Mouse (Mus musculus) embryonic facial prominence, embryonic 12.5 days (tissue): Measurements from ENCODE around the gene Atcay. TPM values are rescaled to one million over a fixed set of nuclear protein-coding genes. Genes with fewer than 3 reads are reported as not detected.

Experiments used
- ATAC-seq: fragments of 200-750 bp; cut with Nextera tagmentation; 2 replicates; pipeline ENCODE4 v1.8.0; 2017; ENCODE audit not compliant: insufficient number of reproducible peaks, insufficient read depth, low FRiP score, low TSS enrichment
- H3K27ac ChIP-seq: fragments of 300-500 bp; sonication (generic); 2 replicates; pipeline ENCODE4 v1.5.1; 2016; ENCODE audit warnings: mild to moderate bottlenecking
- H3K27me3 ChIP-seq: fragments of 300-500 bp; sonication (generic); 2 replicates; pipeline ENCODE4 v1.6.1; 2016; ENCODE audit warnings: mild to moderate bottlenecking, moderate library complexity
- H3K36me3 ChIP-seq: fragments of 300-500 bp; sonication (generic); 2 replicates; pipeline ENCODE4 v1.6.1; 2016; ENCODE audit warnings: mild to moderate bottlenecking
- H3K4me1 ChIP-seq: fragments of 300-500 bp; sonication (generic); 2 replicates; pipeline ENCODE4 v1.6.1; 2016
- H3K4me2 ChIP-seq: fragments of 300-500 bp; sonication (generic); replicated peaks from 2 replicates; pipeline ENCODE4 v1.6.1; 2016; ENCODE audit warnings: mild to moderate bottlenecking, moderate library complexity
- H3K4me3 ChIP-seq: fragments of 300-500 bp; sonication (generic); 2 replicates; pipeline ENCODE4 v1.5.1; 2016; ENCODE audit warnings: mild to moderate bottlenecking
- H3K9ac ChIP-seq: fragments of 300-500 bp; sonication (generic); 2 replicates; pipeline ENCODE4 v1.6.1; 2016; ENCODE audit warnings: mild to moderate bottlenecking, moderate library complexity
- H3K9me3 ChIP-seq: fragments of 300-500 bp; sonication (generic); 2 replicates; pipeline ENCODE4 v1.6.1; 2016; ENCODE audit warnings: mild to moderate bottlenecking, moderate library complexity
- WGBS: fragments of 180-500 bp; shearing (Covaris S2); methylation state at CpG from one replicate; pipeline ENCODE4 v1.1.7; 2016; 5-methylcytosine and 5-hydroxymethylcytosine counted together
- polyA plus RNA-seq: library from polyadenylated mRNA; unstranded; fragments of >200 nt; fragmentation: Nextera tagmentation; extraction: Ambion mirVana; gene quantifications from 2 replicates; pipeline ENCODE4 v1.2.1, GENCODE M21; 2016

Gene Atcay
- polyA plus RNA-seq, 1 experiment from 2014 or later: 3.0 TPM

DNA sequence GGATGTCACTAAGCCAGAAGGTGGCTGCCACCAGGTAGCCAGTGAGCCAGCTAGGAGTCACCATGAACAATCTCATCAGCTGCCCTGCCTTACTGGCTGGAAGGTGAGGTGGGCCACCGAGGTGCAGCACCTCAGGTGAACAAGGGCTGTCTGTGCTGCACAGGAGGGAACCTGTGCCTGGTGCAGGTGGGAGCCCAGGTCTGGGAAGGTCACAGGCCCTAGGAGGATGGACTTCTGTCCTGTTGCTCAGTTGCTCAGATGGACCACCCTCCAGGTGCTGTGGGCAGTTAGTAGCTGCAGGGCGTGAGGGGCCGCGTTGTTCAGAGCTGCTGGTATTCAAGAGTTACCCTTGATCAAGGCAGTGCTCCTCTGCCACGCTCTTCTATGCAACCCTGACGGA, 13.8 kb downstream of the Atcay start:
- H3K27ac ChIP-seq: no peak overlapping the region
- ATAC-seq: no peak
- no peaks in the 10 kb centered on the region for H3K4me1 ChIP-seq
- H3K9ac ChIP-seq: no peak overlapping the region
- 81% methylated on average over 6 of the region's 6 CpGs for WGBS
- no peak overlapping the region for H3K4me3 ChIP-seq
- H3K27me3 ChIP-seq: no peaks in the 10 kb centered on the region
- H3K36me3 ChIP-seq: no peaks in the 10 kb centered on the region
- H3K4me2 ChIP-seq: no peak overlapping the region
- peaks cover 3% of the 10 kb centered on the region; the same call in 1 of the 2 replicates for H3K9me3 ChIP-seq

DNA sequence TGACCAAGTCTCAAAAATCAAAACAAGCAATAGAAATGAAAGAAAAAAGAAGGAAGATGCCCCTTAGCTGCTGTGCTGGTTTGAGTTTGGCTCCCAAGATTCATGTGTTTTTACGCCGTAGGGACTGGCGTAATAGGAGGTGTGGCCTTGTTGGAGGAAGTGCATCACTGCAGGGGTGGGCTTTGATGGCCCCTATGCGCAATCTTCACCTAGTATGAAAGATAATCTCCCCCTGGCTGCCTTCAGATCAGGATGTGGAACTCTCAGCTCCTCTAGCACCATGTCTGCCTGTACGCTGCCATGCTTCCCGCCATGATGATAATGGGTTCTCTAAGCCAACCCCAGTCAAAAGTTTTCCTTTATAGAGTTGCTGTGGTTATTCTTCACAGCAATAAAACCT, 14.4 kb downstream of the Atcay start:
- no peaks in the 10 kb centered on the region for H3K4me1 ChIP-seq
- WGBS: 88% methylated on average over 6 of the region's 6 CpGs
- H3K9ac ChIP-seq: no peak overlapping the region
- H3K36me3 ChIP-seq: no peaks in the 10 kb centered on the region
- H3K27ac ChIP-seq: no peak overlapping the region
- H3K4me2 ChIP-seq: no peak overlapping the region
- H3K27me3 ChIP-seq: no peaks in the 10 kb centered on the region
- ATAC-seq: no peak
- H3K9me3 ChIP-seq: peaks cover 3% of the 10 kb centered on the region; the same call in 1 of the 2 replicates
- H3K4me3 ChIP-seq: no peak overlapping the region

DNA sequence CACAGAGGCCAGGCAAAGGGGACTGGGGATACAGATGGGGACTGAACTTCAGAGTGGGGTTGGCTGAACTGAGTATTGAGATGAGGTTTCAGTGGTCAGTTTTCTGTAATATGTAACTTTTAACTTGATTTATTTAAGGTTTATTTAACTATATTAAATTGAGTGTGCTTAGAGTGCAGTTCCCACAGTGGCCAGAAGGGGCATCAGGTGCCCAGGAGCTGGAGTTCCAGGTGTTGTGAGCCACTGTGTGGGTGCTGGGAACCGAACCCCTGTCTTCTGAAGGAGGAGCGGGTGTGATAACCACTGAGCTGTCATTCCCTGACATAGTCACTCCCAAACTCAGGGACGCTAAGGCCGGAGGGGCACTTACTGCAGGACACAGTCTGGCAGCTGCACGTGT, 20.5 kb downstream of the Atcay start:
- no peaks in the 10 kb centered on the region for H3K36me3 ChIP-seq
- H3K27ac ChIP-seq: no peak overlapping the region
- H3K9ac ChIP-seq: no peak overlapping the region
- no peaks in the 10 kb centered on the region for H3K4me1 ChIP-seq
- no peak overlapping the region for H3K4me2 ChIP-seq
- 92% methylated on average over 5 of the region's 5 CpGs for WGBS
- no peaks in the 10 kb centered on the region for H3K27me3 ChIP-seq
- H3K9me3 ChIP-seq: peaks cover 3% of the 10 kb centered on the region; the same call in 1 of the 2 replicates
- ATAC-seq: no peak
- no peak overlapping the region for H3K4me3 ChIP-seq

DNA sequence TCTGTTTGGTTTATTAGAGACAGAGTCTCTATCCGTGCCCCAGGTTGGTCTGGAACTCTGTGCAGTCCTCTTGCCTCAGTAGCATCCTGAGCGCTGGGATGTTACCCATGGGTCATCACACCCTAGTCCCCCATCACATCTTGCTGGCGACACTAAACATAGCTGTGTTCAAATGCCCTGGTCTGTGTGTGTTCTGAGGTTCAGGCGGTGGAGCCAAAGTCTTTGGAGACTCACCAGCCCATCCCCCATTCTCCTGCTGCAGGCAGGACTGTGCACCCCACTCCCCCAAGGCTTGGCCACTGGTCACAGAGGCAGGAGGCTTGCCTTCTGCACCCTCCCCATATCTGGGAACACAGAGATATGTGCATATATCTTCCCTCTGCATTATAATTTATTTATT, 26.5 kb downstream of the Atcay start:
- 67% methylated on average over 4 of the region's 4 CpGs for WGBS
- Histone ChIP-seq H3K9ac (no peak overlapping the region; the same call in 1 of the 2 replicates), H3K27ac (no peak overlapping the region), H3K36me3 (no peaks in the 10 kb centered on the region), H3K9me3 (no peaks in the 10 kb centered on the region), H3K4me2 (no peak overlapping the region), H3K4me1 (no peaks in the 10 kb centered on the region), H3K4me3 (no peak overlapping the region), H3K27me3 (0 out of 2 replicates have a peak, but pooled peaks cover 2% of the 10 kb centered on the region)
- no peak for ATAC-seq

GRCm38 (mm10) chr10:81202978-81203720, 27.5 kb downstream of the Atcay start:
- no peak overlapping the region for H3K9ac ChIP-seq
- H3K27ac ChIP-seq: no peak overlapping the region
- no peaks in the 10 kb centered on the region for H3K4me1 ChIP-seq
- H3K4me3 ChIP-seq: no peak overlapping the region
- H3K36me3 ChIP-seq: no peaks in the 10 kb centered on the region
- H3K27me3 ChIP-seq: 0 out of 2 replicates have a peak, but pooled peaks cover 5% of the 10 kb centered on the region
- WGBS: 64% methylated on average over 8 of the region's 8 CpGs
- no peak overlapping the region for H3K4me2 ChIP-seq
- no peak for ATAC-seq
- no peaks in the 10 kb centered on the region for H3K9me3 ChIP-seq

- H3K4me3 ChIP-seq: no peak within 1 kb of the TSS
Measured at GRCm38 (mm10) chr10:81201807-81202758, 28.6 kb downstream of the Atcay start, which contains the start of gene Nmrk2. Gene Nmrk2, minus strand, starts transcription at chr10:81202051.

GRCm38 (mm10) chr10:81200605-81201287, 29.9 kb downstream of the Atcay start:
- Histone ChIP-seq H3K4me1 (no peaks in the 10 kb centered on the region), H3K27ac (no peak overlapping the region), H3K9me3 (no peaks in the 10 kb centered on the region), H3K36me3 (no peaks in the 10 kb centered on the region), H3K9ac (no peak overlapping the region), H3K27me3 (peaks cover 24% of the 10 kb centered on the region), H3K4me3 (no peak overlapping the region), H3K4me2 (no peak overlapping the region)
- no peak for ATAC-seq
- 73% methylated on average over 20 of the region's 20 CpGs for WGBS

More at GRCm38 (mm10) chr10:81201807-81202758, 28.6 kb downstream of the Atcay start, which contains the start of gene Nmrk2:
- Histone ChIP-seq H3K9ac (no peak within 1 kb of the TSS), H3K27me3 (peaks cover 10% of the 10 kb centered on the region), H3K9me3 (no peaks in the 10 kb centered on the region), H3K27ac (no peak within 1 kb of the TSS), H3K36me3 (no peaks in the 10 kb centered on the region), H3K4me1 (no peaks in the 10 kb centered on the region), H3K4me2 (no peak within 1 kb of the TSS)
- ATAC-seq: no peak
- 52% methylated on average over 13 of the region's 13 CpGs for WGBS

DNA sequence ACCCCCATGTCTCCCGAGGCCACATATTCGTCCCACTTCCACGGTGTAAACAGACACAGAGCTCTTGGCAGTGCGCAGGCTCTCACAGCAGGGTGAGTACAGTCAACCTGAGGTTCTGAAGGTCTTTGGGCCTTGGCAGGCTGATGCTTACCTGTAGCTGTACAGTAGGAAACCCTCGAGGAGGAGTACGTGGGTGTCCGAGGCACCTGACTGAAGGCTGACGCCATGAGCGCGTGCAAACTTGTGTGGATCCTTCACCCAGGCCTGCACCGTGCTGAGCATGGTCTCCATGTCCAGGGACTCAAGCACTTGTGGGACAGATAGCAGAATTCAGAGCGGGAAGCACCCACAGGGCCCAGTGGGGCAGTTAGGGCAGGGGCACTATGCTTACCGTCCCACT, 30.5 kb downstream of the Atcay start:
- Histone ChIP-seq H3K36me3 (no peaks in the 10 kb centered on the region), H3K4me1 (no peaks in the 10 kb centered on the region), H3K4me2 (no peak overlapping the region), H3K9ac (no peak overlapping the region), H3K27me3 (peaks cover 30% of the 10 kb centered on the region), H3K27ac (no peak overlapping the region), H3K4me3 (no peak overlapping the region), H3K9me3 (no peaks in the 10 kb centered on the region)
- ATAC-seq: no peak
- WGBS: 84% methylated on average over 13 of the region's 13 CpGs

DNA sequence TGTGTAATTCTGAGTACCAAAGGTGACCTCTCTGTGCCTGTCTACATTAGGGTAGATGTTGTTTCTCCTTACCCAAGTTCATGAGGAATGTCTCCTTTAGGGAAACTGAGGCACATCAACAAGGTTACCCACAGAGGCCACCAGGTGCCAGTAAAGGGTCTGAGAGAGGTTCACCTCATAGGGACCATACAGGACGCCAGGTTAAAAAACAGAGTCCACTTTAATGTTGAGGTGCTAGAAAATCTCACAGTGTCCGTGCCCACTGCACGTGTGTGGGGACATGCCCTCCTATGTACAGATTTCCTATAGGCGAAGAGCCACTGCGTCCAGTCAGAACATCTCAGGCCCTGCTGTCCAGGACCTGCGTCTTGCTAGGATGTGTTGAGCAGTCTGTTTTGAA, 31.6 kb downstream of the Atcay start:
- H3K27me3 ChIP-seq: peaks cover 41% of the 10 kb centered on the region
- no peak overlapping the region for H3K4me3 ChIP-seq
- no peak overlapping the region for H3K9ac ChIP-seq
- H3K4me2 ChIP-seq: no peak overlapping the region
- H3K36me3 ChIP-seq: no peaks in the 10 kb centered on the region
- H3K9me3 ChIP-seq: no peaks in the 10 kb centered on the region
- ATAC-seq: no peak
- WGBS: 80% methylated on average over 6 of the region's 6 CpGs
- 0 out of 2 replicates have a peak, but pooled peaks cover 7% of the 10 kb centered on the region for H3K4me1 ChIP-seq
- H3K27ac ChIP-seq: no peak overlapping the region

DNA sequence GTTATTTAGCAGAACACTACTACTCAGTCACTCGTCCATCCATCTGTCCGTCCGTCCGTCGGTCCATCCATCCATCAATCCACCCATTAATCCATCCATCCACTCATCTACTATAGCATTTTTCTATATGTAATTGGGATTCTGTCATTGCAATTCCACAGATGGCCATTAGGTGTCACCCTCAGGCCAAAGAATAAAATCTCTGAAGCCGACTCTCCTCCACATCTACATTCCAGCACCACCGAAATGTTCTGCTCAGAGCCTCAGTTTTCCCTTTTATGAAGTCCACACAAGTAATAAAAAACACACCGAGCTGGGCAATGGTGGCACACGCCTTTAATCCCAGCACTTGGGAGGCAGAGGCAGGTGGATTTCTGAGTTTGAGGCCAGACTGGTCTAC, 32.4 kb downstream of the Atcay start:
- Histone ChIP-seq H3K4me3 (no peak overlapping the region), H3K27me3 (peaks cover 46% of the 10 kb centered on the region), H3K36me3 (no peaks in the 10 kb centered on the region), H3K4me1 (0 out of 2 replicates have a peak, but pooled peaks cover 9% of the 10 kb centered on the region), H3K27ac (no peak overlapping the region), H3K4me2 (no peak overlapping the region), H3K9me3 (no peaks in the 10 kb centered on the region), H3K9ac (no peak overlapping the region)
- ATAC-seq: no peak
- WGBS: 4% methylated on average over 9 of the region's 9 CpGs

DNA sequence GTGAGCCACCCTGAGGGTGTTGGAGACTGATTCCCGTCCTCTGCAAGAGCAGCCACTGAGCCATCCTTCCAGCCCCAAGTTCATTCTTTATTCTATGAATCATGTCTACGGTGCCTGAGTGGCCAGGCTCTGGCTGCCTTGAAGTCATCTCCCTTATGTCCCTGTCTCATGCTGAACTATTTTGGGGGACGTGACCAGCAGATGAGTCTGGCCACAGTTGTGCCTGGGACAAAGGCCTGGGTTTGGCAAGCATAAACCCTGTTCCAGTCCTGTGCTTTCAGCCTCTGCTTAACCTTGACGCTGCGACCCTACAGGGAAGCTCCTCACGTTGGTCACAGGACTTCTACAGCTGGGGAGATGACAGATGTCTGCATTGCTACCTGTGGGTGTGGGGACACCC, 33.3 kb downstream of the Atcay start:
- Histone ChIP-seq H3K27me3 (peaks cover 51% of the 10 kb centered on the region), H3K9me3 (no peaks in the 10 kb centered on the region), H3K36me3 (no peaks in the 10 kb centered on the region), H3K27ac (no peak overlapping the region), H3K4me1 (0 out of 2 replicates have a peak, but pooled peaks cover 12% of the 10 kb centered on the region), H3K9ac (no peak overlapping the region), H3K4me3 (no peak overlapping the region), H3K4me2 (no peak overlapping the region)
- 50% methylated on average over 6 of the region's 6 CpGs for WGBS
- ATAC-seq: no peak
